Mouse (Mus musculus) cerebellum, adult 11-12 months (tissue): ENCODE results near the gene Pex10.

ENCODE experiments used
- DNase-seq: peaks from one replicate; pipeline ENCODE4 v3.0.0; 2022

The Pex10 gene

DNA sequence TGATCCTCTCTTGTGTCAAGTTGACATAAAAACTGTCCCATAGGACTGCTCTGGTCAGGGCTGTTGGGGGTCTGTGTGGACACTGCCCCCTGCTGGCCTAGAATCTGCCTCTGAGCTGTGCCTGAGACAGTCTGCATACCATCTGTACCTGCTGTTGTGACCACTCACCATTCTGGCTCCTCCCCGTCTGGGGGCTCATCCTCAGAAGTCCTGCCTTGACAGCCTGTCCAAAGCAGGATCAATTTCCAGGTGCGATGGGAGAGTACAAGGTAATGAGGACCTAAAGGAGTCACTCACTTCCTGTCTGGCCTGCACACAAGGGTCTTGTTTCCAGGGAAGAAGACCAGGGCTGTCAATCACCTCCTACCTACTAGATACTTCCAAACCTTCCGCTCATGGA lies 27.7 kb downstream of the Pex10 start:
- DNase-seq, result peak; percentile 70

DNA sequence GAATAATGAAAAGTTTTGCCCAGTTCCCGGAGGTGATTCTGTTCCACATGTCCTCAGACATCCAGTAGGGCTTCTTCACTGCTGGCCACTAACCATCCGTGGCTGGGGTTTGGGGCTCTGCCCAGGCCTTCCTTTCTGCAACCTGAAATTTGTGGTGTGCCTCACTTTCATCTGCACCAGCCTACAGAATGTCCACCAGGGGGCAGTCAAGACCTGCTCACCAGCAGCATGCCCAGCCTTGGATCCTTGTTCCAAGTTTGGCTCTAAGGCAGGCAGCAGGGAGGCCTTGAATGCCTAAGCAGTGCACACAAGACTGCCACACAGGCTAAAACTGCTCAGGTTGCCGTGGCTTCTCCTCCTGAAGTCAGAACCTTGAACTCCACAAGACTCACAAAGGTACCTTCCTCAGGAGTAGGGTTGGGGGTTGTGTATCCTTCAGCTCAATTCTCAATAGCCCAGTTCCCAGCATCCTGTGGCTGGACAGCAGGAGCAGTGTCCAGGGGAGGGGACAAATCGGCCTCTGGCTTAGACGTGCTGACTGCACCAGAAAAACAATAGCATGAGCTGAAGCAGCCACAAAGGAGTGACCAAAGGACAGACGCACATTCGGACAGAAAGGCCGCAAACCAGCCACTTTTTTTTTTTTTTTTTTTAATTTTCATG lies 28.6 kb downstream of the Pex10 start:
- DNase-seq, result peak; percentile 92

DNA sequence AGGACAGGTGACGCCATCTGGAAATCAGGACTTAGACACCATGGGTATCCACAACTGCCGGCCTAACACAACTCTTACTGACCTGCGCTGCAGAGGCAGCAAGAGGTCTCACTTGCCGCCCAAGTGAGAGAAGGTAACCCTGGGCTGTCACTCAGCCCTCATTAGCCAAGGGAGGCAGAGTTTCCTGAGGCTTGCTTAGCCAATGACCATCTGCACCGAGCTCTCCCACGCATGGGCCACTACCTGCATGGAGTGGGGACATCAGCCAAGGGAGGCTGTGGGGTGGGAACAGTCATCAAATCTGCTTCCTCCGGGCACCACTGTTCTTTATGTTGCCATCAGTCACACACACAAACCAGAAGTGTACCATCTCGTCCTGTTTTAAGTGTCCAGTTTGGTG lies 29.2 kb downstream of the Pex10 start:
- peak; percentile 82 for DNase-seq

DNA sequence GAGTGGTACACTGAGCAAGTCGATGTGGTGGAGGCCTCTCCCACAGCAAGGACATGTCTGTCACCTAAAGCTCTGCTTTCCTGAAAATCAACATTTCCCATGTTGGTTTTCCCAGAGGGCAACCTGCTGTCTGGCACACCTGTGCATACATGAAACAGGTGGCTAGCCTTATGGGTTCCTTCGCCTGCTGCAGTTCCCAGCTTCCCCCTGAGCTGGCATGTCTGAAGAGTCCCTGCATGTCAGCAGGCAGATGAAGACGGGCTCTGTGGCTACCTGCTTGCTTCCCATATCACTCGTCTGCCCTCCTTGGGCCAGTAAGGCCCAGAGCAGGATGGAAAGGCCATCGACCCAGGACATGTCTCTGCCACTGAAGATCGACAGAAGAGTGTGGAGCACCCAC lies 30.6 kb downstream of the Pex10 start:
- no peak for DNase-seq

DNA sequence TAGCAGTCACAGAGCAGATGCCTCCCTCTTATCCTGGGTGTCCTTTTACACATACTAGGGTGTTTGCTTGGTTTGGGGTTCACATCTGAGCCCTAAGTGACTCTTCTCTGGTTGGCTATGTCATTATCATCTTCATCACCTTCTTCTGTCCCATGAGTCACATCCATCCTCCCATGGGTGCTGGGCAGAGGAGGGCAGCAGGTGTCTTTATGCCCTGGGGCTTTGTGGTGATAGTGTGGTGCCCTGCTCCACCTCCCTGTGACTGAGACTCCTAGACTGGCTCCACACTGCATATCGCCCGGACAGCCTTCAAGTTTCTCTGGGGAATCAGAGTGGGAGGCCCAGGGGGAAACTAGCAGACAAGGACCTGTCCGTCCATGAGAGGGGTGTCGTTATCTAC lies 31.8 kb downstream of the Pex10 start:
- no peak for DNase-seq

DNA sequence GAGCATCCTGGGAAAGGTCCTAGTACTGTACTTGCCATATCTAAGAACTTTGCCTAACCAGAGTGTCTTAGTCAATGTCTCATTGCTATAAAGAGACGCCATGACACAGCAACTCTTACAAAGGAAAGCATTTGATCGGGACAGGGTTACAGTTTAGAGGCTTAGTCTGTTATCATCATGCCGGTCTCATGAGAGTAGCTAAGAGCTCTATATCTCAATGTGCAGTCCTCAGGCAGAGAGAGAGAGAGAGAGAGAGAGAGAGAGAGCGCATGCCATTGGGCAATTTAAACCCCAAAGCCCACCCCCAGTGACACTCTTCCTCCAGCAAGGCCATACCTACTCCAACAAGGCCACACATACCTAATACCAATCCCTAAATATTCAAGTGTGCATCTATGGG lies 41.1 kb downstream of the Pex10 start:
- DNase-seq, result no peak

DNA sequence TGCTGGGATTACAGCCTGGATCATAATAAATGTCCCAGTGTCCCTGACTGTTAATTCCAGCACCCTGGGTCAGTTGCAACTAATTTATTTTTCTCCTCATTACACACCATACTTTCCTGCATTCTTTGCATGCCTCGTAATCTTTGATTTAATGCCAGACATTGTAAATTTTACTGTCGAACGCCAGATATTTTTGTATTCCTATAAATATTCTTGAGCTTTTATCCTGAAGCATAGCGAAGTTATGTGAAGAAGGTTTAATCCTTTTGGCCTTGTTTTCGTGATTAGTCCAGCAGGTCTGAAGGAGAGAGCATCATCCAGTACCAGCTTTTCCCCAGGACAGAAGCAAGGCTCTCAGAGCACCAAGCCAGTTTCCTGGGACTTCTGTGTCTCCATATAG lies 42.7 kb downstream of the Pex10 start:
- DNase-seq, result no peak

DNA sequence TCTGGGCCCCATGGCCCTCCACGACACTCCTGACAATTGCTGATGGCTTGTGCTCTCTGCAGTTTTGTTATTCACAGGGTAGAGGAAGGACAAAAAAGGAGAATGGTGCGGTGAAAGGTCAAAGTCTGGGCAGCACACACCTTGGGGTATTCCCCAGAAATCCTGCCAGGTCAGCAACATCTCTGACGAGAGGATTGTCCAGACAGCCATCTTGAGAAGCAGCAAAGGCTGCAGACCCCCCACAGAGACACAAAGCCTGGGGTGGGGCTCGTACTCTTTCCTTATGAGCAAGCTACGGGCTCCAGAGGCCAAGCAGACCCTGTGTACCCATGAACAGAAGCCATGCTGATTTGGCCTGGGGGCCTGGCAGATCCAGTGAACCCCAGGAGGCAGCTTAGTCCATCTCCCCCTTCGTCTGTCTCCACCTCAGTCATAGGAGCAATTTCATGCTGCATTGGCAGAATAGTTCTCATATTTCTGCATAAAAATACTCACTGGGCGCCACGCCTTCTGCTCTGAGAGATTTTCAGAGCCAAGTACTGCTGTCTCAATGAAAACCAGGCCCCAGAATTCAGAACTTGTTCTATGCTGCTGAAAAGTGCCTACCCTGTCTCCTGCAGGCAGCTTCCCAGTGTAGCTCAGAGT lies 47.1 kb downstream of the Pex10 start:
- no peak for DNase-seq

DNA sequence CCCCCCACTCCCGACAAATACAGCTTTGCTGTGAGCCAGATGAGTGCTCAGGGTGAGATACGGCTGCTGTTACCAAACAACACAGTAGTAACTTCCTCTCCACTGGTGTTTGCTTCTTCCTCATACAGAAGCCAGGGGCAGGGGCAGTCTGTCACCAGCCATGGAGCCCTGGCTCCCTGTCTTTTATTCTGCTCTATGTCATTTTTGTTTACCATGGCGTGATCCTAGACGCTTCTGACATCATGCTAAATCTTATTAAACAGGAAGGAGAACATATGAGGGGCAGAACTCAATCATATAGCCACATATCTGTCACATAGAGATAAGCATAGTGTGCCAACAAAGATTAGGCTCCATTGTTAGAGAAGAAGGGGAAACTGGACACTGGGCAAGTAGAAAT lies 49.8 kb downstream of the Pex10 start:
- DNase-seq, result no peak

DNA sequence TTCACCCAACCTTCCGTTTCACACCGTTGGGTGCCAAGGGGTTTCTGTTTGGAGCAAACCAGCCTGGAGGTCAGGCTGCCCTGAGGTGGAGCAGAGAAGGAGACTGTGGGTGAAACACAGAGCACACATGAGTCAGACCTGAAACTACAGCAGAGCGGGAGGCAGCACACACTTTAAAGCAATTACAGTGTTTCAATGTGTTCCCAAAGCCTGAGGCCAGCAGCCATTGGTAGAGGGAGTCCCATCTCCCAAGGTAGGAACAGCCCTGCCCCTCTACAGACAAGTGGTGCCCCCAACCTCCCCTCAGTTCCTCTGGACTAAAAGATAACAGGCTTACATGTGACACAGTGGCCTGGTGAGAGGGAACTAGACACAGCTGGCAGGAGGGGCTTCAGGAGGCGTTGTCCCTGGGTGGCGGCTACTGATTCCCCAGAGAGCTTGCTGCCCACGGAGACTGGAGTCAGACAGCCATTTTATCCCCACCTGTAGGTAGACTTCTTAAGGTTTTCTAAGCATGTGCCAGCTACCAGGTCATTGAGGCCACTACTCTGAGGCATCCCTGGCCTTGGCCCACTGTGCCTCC lies 50.7 kb downstream of the Pex10 start:
- no peak for DNase-seq

DNA sequence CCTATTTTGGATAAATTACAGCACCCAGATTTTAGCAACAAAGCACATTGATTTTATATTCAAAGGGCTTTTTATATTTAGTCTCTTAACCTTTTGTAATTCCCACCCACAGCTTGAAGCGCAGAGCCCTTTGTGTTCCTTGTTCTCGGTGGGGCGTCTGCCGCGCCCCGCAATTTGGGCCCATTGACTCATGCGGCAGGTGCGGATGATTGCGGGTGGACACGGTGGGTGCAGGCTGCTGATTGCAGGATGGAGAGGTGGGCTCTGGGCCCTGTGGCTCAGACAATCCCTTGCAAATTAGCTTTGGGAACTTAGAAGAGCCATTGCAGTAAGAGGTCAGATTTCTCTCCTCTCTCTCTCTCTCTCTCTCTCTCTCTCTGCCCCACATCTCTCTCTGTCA lies 51.5 kb downstream of the Pex10 start:
- no peak for DNase-seq

DNA sequence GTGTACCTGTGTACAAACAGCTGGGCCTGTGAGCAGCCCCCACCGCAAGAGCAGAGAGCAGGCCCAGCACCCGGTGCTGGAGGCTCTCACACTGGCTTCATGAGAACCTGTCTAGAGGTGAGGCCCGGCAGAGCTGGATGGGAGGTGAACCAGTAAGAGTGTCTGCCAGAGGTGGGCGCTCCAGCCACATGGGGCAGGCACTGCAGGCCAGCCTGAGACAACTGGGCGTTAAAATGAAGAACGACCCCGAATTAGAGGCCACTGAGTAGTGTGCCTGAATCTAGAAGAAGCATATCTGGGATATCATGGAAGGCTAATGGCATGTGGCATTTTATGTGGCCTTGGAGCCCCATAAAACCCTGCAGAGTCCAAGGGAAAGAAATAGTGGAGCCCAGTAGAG lies 53.2 kb downstream of the Pex10 start:
- no peak for DNase-seq

DNA sequence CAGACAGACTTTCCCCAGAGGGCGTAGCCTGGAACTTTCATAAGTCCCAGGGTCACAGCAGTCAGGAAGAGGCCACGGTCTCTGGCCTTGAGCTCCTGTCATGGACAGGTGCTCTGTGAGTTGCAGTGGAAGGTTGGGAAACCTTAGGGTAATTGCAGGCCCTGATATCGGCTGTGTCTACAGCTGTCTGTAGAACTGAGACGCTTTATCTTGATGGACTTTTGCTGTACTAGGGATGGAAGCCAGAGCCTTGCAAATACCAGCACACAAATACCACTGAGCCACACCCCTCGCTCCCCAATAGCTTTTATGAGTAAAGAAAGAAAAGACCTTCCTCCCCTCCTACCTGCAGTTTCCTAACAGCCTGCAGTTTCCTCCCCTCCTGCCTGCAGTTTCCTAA lies 53.8 kb downstream of the Pex10 start:
- DNase-seq, result no peak

DNA sequence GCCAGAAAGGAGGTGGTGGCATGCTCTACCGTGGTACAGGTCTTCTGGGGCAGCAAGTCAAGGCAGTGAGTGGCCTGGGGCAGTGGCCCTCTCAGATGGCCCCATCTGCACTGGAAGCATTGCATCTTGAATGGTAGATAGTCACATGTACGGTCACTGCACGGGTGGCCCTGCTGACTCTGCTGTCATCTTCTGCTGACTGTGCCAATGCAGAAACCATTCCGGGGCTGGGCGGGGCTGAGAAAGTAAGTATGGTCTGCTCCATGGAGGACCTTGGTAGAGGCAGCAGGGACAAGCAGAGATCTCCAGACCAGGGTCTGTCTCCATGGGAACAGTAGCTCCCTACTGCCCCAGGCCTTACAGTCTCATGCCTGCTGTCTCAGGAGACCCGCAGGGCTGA lies 54.4 kb downstream of the Pex10 start:
- no peak for DNase-seq
